33 mouse cellular contexts compared by ENCODE assay signal in genomic region chr7:47085075-47085474, GRCm38 (mm10). TPM values are rescaled to one million over a fixed set of nuclear protein-coding genes. Genes with fewer than 3 reads are reported as not detected.
"Had no signal": no experiment of that assay in that cellular context is flagged by ENCODE, and none has a peak within 500 bp of the region (broad histone marks: within the 10 kb centered on the region; RNA-seq: fewer than 3 reads in every experiment).

No protein-coding gene starts in this region.

- H3K4me1 ChIP-seq: hindbrain, embryonic 13.5 days; hindbrain, embryonic 15.5 days had no signal

- DNase-seq: gastrocnemius, postnatal 10 days; gastrocnemius, postnatal 25 days; heart, adult 18-20 months; heart, postnatal 14 days; heart, postnatal 36 days; kidney, adult 11 months; kidney, adult 2 months; kidney, adult 9 months; kidney, postnatal 14 days; kidney, postnatal 36 days; layer of hippocampus, adult 9-11 months; layer of hippocampus, postnatal 36 days; left cerebral cortex, postnatal 4 days had no signal

- ATAC-seq: hindbrain, postnatal 0 days; intestine, embryonic 16.5 days; liver, embryonic 12.5 days had no signal

- H3K4me2 ChIP-seq: heart, embryonic 11.5 days; heart, embryonic 13.5 days; heart, embryonic 15.5 days; hindbrain, embryonic 13.5 days; hindbrain, embryonic 15.5 days; kidney, embryonic 15.5 days; limb, embryonic 13.5 days; limb, embryonic 15.5 days; liver, embryonic 12.5 days had no signal

- H3K27me3 ChIP-seq: heart, embryonic 13.5 days; heart, embryonic 15.5 days; hindbrain, embryonic 13.5 days; hindbrain, embryonic 15.5 days; kidney, embryonic 15.5 days; limb, embryonic 13.5 days; limb, embryonic 15.5 days; liver, embryonic 12.5 days had no signal

- H3K9me3 ChIP-seq: heart, embryonic 13.5 days; heart, embryonic 15.5 days; hindbrain, embryonic 13.5 days; hindbrain, embryonic 15.5 days; kidney, embryonic 15.5 days; limb, embryonic 13.5 days; limb, embryonic 15.5 days; liver, embryonic 12.5 days had no signal

- H3K9ac ChIP-seq: heart, embryonic 13.5 days; heart, embryonic 15.5 days; hindbrain, embryonic 13.5 days; hindbrain, embryonic 15.5 days; kidney, embryonic 15.5 days; limb, embryonic 13.5 days; limb, embryonic 15.5 days; liver, embryonic 12.5 days; liver, embryonic 14.5 days had no signal

- H3K27ac ChIP-seq: heart, embryonic 13.5 days; heart, embryonic 15.5 days; hindbrain, embryonic 13.5 days; hindbrain, embryonic 15.5 days; hindbrain, postnatal 0 days; kidney, embryonic 15.5 days; kidney, postnatal 0 days; limb, embryonic 13.5 days; limb, embryonic 15.5 days; liver, embryonic 12.5 days; liver, embryonic 14.5 days had no signal

- H3K36me3 ChIP-seq: heart, embryonic 13.5 days; heart, embryonic 15.5 days; kidney, embryonic 15.5 days; limb, embryonic 13.5 days; limb, embryonic 15.5 days; liver, embryonic 12.5 days had no signal

- H3K4me3 ChIP-seq: heart, embryonic 13.5 days; heart, embryonic 15.5 days; hindbrain, embryonic 13.5 days; hindbrain, embryonic 15.5 days; kidney, embryonic 15.5 days; limb, embryonic 13.5 days; limb, embryonic 15.5 days; liver, embryonic 12.5 days had no signal

RNA-seq across cellular contexts. Expression of gene Ptpn5, which starts 48.4 kb away (rescaled TPM):
- total RNA-seq: gastrocnemius, adult 18-20 months; gastrocnemius, postnatal 25 days; gastrocnemius, postnatal 4 days; granulocyte monocyte progenitor cell, adult 5-6 weeks; heart, adult 18-20 months; heart, adult 8-10 months; heart, postnatal 14 days; heart, postnatal 36 days; hematopoietic stem cell, adult 5-6 weeks; liver, adult 2 months had no signal
- polyA plus RNA-seq: heart, postnatal 0 days; liver, embryonic 12.5 days; liver, embryonic 14.5 days had no signal
